Mouse (Mus musculus) olfactory bulb, adult 2 months (tissue): ENCODE measurements at regions not wholly inside any gene's neighbourhood (a gene's known extent, or its start where the extent isn't known, plus 50 kb on each side); places are given as distances from the start of the nearest gene placed in this dataset.

Experiments
- CTCF ChIP-seq: fragments of 200-500 bp; IDR thresholded peaks from 2 replicates; pipeline ENCODE4 v1.5.1; 2012; ENCODE audit warnings: low read depth, mild to moderate bottlenecking, low read length, moderate library complexity; ENCODE audit not compliant: insufficient read depth
- POLR2A ChIP-seq: fragments of 200-500 bp; IDR thresholded peaks from 2 replicates; pipeline ENCODE4 v1.6.1; 2012; ENCODE audit warnings: mild to moderate bottlenecking, low read depth, low read length, moderate library complexity; ENCODE audit not compliant: insufficient read depth

GRCm38 (mm10) chr8:86360283-86360682 is 220.2 kb downstream of the Abcc12 start:
- TF ChIP-seq CTCF (no peak), POLR2A (no peak)
